Mouse (Mus musculus) gastrocnemius, postnatal 25 days (tissue): ENCODE results near the gene Prpf6. TPM values are rescaled to one million over a fixed set of nuclear protein-coding genes. Genes with fewer than 3 reads are reported as not detected.

Source experiments
- DNase-seq: peaks from one replicate; pipeline ENCODE4 v3.0.0; 2022
- total RNA-seq, 2 experiments: library from RNA; stranded (reverse); gene quantifications; 1 replicate in 1 of 2; 2 replicates in 1 of 2; pipeline ENCODE4 v1.2.3; 2021

Gene Prpf6
- total RNA-seq, 2 experiments from 2014 or later: 23.2 to 28.2 TPM

DNA sequence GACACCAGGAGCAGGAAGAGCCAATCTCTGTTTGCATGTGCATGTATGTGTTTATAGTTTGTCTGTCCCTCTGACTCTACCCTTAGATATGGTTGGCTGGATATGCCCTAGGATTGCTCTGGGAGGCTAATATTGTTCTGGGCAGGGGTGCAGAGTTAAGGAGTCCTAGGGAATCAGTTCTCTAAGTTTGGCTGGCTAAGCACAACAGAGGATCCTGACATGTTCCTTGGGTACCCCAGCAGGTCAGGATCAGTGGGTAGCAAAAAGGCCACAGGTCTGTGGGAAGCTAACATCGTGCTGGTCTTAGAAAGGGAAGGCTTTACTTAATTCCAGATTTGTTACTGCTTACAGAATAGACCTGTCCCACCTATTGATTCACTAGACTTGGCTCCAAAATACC lies 12.0 kb upstream of the Prpf6 start:
- DNase-seq: no peak

DNA sequence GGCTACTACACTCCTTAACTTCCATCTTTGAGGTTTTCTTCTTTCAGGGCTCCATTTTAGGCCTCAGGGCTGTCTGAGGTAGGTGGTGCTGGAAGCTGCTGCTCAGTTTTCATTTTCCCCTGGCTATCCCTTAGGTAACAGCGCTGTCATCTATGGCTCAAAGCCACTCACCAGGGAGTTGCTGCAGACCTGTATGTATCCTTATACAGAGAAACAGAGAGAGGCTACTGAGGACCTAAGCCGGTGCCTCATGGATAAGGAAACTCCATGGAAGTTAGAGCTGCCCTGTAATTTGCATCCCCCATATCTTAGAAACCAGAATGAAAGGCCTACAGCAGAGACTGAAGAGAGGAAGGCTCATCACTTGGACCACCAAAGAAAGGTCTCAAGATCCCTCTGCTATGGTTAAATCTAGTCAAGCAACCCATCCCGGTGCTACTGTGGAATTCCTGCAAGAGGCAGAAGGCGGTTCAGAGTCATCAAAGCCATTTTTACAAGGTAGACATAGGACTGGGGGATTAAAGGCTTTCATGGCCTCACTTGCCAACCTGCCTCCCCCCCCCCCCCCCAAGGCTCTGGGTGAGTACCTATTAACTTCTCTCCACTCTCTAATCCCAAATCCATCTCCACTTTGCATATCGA lies 11.4 kb upstream of the Prpf6 start:
- no peak for DNase-seq

DNA sequence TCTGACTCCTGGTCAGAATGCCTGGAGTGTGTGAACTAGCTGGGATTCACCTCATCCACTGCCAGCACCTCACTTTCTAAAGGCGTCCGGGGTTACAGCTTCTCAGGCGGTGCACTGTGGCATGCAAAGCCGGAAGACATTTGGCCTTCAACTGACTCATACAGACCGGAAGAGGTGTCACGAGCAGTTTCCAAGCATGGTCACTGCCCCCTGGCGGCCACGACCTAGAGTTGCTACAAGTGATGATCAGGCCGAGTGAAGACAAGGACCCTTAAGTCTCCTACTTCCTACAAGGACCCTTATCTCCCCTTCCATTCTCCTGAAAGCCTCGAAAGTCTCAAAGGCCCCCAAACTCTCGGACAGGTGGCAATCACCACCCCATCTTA lies 10.7 kb upstream of the Prpf6 start:
- DNase-seq: peak; percentile 77

DNA sequence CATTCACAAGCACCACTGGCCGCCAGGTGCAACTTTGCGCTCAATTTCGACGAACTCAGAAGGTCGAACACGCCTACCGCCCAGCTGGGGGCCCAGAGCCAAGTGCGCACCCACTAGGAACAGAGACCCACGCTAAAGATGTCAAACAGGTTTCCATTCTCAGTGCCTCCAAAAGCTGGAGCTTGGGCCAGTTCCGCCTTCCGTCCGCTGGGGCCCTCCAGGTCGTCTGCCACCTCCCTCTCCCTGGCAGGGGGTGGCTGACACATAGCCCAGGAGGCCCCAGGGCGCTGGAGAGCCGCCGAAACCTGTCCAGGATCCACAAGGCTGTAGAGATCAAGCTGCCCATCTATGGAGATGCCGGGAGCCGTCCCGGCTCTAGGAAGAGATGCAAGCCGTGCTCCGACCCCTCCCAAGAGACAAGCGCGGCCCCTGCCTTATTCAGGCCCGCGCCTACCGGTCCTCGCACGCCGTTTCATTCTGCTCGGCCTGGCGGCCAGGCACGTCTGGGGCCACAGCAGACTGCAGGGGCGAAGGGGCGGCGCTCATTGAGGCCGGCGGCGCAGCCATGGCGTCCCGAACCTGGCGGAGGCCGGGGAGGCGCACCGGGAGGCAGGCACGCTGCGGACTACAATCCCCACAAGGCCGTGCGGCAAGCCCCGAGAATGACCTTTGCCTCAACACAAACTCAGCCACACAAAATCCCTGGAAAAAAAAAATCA lies 10.1 kb upstream of the Prpf6 start:
- DNase-seq: peak; percentile 81

DNA sequence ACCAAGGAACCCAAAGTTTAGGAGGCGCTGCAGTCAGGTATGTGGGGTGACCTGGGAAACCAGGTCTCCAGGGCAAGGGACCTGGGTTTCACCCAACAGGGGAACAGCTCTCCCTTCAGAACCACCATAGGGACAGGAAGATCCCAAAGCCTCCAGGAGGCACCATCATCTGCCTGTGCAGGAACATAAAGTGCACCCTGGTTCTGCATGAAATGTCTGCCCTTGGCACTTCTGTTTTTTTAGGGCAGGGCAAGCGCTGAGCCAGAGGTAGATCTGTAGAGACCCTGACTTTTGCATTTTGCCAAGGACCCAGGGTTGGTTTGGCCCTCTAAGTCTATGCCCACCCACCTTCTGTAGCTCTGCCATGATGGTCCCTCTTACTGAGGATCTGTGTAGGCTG lies 9.3 kb upstream of the Prpf6 start:
- DNase-seq: no peak

DNA sequence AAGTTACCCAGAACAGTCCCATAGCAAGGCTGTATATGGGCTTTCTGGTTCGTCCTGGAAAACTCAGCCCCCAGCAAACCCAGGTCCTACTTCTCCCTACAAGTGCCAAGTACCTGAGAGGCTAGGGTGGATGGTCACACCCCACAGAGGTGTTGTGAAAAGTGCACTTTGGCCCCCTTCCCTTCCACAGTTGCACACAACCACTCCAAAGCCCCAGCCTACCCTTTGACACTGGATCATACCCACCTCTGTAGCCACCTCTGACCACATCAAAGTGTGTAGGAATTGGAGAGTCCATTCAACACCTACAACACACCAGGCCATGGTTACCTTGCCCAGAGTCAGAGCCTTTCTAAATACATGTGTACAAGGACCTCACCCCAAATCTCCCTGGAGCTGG lies 8.7 kb upstream of the Prpf6 start:
- no peak for DNase-seq

DNA sequence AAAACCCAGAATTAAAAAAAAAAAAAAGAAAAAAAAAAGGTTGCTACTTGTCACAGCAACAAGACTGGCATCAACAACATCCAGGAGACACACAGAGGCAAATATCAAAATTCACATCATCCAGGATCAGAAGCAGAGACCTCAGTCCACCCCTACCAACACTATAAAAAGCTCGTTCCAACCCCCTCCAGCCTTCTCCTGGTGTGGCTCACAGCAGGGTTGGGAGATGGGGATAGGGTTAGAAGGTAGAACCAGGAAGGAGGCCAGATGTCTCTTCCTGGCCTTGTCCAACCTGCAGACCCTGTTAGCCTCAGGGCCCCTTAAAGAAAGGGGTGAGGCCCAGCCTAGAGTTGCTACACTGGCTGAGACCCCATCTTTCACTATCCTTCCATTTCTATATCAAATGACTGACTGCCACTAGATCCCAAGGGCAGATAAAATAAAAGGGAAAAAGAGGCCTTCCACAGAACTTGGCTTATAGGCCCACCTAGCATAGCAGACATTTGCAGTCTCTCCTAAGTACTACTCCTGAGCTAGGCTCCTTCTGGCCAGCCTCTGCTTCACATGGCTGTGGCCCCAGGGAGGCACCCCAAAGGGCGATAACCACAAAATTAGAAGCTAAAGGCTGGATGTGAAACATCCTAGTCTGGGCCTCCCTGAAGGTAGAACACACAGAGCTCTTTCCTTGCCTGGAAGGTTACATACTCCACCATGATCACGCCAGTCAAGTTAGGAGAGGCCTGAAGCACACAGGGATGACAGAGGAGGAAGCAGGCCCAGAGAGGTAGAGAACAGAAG lies 8.0 kb upstream of the Prpf6 start:
- DNase-seq: no peak

DNA sequence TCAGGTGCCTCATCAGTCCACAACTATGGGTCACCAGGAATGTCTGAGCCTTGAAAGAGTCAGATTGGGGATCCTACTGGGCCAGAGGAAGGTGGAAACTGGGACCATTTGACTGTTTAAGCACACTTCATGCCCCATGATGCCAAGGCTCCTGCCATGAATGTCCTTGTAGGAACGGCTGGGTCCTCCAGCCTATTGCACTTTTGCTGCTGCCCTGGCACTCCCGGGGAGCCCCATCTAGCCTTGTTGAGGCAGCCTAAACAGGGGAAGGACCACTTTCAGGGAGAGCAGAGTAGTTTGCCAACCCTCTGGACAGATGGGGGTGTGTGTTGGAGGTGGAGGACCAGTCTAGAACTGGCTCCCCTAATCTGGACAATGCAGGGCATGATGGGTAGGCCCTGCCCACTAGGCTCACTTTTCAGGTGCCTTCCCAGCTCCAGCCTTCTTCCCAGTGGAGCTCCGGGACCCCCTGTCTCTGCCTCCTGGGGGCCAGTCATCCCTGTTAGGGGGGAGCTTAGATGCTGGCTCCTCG lies 7.2 kb upstream of the Prpf6 start, which contains the start of gene Uckl1:
TSS of gene Uckl1 (minus strand) at position 482 of the 532 bp plus-strand sequence.
- DNase-seq: no peak

DNA sequence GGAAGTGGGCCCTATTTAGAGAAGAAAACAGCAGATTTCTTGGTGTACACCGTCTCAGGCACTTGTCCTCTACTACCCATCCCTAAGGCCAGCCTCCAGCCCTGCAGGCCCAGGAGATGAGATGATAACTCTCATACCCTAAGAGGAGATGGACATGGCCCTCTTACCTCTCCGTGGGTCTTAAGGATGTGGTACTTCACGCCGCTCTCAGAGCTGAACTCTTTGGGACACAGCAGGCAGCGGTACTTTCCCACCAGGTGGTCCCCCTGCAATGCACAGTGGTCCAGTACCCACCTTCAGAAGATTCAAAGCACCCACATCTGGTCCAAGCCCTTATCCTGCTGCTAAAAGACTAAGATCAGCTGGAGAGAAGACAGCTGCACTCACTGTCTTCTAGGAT lies 6.2 kb upstream of the Prpf6 start:
- no peak for DNase-seq

DNA sequence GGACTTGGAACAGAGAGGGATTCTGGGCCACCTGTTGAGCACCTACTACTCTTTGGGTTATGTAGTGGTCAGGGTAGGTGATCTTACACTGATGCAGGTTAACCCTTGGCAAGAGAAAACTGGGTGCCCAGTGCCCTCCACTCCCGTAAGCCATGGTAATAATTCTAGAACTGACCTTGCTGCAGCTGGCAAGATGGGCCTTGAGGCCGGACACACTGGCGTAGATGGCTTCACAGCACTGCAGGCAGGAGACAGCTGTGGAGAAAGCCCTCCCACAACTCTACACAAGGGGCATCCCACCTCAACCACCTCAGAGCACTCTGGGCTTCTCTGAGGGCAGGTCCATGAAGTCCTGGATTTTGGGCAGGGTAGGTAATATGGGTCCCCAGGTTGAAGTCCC lies 5.5 kb upstream of the Prpf6 start:
- DNase-seq: no peak

DNA sequence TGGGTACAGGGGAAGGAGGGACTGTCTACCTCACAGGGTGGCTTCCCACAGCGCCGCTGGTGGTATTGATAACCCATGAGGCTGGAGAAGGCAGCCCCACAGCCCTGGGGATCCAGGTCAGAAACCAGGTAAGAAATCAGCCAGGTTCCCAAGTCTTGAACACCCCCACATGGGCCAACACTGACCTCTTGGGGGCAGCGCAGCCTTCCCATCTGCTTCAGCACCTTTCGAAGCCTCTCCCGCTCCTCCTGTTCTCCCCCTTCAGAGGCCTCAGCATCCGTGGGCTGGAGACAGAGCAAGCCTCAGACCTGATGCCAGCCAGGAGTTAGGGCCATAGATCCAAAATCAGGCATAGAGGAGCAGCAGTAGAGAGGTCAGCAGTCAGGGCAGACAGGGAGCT lies 3.9 kb upstream of the Prpf6 start:
- no peak for DNase-seq

DNA sequence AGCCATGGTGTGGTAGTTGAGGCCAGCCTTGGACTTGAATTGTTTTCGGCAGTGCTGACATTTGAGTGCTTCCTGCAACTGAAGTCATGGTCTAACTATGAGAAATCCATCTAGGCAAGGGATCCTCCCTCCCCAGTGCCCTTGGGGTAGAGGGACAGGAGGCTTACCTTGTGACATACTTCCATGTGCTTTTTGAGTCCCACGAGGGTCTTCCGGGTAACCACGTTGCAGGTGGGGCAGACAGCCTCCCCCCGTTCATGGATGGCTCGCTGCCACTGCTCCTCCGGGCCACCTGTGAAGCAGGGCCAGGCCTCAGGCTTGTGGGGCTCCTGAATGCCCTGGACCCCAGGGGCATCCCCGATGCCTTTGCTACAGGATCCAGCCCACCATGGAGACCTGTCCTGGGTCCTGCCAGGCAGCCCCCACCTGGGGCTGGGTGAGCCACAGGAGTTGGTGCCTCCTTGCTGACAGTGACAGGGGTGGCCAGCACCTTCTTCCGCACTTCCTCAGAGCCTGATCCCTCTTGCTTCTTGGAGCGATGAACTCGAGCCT lies 3.4 kb upstream of the Prpf6 start:
- DNase-seq: no peak

DNA sequence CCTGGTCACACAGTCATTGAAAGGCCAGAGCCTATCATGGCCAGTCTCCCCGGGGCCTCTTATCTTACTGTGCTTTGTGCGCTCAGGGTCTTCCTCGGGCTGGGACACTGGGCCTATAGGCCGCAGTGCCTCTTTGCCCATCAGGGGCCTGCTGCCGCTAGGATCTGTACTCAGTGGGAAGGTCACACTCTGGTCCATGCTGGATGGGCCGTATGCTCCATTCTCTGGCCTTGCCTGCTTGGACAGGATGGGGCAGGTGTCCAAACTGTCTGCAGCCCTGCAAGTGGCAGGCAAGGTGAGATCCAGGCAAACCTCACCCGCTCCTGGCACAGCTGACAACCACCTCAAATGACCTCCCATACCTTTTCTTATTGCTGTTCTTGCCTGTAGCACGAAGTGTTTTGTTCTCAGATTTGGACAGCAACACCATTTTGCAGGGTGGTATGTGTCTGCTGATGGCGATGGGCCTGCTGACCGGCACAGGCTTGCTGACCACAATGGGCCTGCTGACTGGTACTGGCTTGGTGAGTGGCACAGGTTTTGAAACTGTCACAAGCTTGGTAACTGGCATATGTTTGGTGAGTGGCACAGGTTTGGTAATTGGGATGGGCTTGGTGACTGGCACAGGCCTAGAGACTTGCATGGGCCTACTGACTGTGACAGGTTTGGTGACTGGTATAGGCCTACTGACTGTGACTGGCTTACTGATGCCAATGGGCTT lies 2.5 kb upstream of the Prpf6 start:
- no peak for DNase-seq

DNA sequence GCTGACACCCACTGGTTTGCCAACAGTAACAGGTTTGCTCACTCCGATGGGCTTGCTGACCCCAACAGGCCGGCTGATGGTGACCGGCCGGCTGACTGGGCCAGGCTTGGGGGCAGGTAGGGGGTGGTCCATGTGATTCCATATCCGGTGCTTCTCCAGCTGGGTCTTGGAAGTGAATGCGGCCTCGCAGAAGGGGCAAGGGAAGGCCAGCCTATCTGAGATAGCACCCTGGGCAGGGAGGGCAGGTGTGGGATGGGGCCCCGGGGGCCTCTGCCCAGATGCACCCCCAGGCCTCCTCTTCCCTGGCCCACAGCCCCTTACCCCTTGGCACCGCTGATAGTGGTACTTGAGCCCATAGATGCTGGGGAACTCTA lies 1.9 kb upstream of the Prpf6 start:
- DNase-seq: no peak

DNA sequence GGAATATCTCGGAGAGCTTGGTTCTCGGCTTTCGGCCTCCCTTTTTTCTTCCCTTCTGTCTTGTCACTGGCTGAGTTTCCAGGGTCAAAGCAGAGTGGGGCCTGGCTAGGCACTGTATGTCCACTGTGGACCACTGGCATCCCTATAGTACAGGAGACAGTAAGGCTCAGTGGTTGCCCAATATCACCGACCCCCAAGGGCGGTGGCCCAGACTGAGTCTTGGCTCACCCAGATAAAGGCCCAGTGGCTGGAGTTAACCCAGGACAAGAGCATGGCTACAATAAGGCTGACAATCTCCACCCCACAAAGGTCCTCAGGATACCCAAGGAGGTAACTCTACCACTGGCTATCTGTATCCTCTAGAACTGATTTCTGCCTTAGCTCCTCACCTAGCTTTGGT lies 1.2 kb upstream of the Prpf6 start:
- no peak for DNase-seq

DNA sequence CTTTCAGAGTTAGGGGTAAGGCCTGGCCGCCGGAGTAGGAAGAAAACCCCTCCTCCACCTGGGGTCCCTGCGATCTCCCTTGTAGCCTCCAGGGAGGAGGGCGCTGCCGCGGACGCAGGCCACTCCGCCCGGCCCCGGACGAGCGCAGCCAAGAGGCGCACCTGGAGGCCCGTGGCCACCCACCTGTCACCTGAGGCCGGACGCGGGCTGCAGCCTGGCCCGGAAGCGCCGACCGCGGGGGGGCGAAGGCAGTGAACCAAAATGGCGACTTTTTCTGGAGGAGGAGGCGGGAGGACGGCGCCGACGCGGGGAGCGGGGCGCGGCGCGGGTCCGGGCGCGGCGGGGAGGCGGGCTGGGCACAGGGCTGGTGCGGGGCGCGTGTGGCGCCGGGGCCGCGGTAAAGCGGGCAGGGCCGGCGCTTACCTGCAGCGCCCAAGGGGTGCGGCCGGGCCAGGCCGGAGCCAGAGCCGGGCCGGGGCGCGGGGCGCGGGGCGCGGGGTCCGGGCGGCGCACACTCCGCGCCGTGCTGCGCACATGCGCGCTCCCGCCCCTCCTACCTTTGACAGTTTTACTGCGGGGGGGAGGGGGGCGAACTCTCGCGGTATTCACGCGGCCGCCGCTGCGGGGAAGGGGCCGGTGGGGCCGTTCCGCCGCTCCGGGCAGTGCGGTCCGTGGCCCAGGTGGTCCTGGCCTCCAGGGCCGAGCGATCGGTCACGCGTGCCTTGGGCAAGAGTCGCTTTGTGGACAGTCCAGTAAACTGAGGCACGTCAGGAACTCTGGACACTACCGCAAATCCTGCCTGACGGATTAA lies 768 bp downstream of the Prpf6 start, which contains the start of gene Zfp512b:
TSS of gene Zfp512b (minus strand) at position 573 of the 811 bp plus-strand sequence.
- peak; percentile 75 for DNase-seq

DNA sequence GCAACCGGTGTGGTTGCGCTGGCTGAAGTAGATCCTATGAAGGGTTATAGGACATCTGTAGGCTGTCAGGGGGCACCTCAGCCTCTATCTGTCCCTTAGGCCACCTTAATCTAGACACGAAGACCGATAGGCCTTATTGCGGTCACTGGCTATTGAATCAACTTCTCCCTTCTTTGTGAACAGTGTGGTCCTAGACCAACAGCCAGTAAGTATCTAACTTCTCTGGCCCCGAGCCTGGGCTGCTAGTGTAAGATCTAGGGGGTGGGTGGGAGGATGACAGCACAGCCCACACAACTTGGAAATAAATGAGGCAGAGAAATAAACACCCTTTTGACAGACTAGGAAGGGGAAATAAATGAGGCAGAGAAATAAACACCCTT lies 1.4 kb downstream of the Prpf6 start:
- no peak for DNase-seq

DNA sequence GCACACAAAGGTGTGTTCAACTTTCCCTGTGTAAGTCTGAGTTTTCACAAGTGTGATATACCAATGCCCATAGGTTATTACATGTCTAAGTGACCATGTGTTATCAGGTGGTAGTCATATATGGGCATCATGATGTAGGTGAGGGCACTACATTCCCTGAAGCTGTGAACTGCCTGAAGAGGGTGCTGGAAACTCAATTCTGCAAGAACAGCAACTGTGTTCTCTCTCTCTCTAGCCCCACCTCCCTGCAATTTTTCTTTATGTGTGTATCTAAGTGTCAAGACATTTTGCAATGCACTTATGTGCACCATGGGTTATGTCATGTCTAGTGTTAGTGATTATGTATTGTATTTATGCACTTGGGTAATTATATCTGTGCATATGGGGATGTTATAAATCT lies 2.3 kb downstream of the Prpf6 start:
- DNase-seq: no peak

DNA sequence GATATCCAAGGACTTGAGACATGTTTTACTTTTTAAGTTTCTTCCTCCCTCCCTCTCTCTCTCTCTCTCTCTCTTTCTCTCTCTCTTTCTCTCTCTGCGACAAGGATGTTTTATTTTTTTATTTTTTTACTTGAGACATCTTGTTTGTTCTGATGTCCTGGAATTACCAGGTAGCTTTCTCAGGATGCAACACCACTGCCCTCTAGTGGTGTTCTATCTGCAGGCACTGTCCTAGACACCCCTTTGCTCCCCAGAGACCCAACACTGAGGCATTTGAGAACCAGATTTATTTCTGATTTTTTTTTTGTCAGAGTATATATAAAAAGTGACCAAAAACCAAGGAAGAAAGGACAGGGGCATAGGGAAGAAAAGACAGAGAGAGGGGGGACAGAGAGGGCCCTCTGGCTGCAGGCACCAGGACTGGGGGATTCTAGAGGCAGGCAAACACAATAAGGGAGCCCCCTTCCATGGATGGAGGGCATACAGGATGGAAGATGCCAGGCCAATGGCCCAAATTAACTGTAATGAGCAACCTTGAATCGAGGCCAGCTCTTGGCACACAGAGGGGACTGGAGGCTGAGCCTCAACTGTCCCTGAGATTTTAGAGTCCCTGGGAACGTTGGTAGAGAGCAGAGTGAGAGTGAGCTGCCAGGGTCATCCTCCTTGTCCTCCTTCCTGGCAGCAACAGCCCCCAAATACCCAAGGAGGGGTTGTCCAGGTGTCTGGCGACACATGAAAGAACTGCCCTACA lies 3.5 kb downstream of the Prpf6 start:
- DNase-seq: no peak

DNA sequence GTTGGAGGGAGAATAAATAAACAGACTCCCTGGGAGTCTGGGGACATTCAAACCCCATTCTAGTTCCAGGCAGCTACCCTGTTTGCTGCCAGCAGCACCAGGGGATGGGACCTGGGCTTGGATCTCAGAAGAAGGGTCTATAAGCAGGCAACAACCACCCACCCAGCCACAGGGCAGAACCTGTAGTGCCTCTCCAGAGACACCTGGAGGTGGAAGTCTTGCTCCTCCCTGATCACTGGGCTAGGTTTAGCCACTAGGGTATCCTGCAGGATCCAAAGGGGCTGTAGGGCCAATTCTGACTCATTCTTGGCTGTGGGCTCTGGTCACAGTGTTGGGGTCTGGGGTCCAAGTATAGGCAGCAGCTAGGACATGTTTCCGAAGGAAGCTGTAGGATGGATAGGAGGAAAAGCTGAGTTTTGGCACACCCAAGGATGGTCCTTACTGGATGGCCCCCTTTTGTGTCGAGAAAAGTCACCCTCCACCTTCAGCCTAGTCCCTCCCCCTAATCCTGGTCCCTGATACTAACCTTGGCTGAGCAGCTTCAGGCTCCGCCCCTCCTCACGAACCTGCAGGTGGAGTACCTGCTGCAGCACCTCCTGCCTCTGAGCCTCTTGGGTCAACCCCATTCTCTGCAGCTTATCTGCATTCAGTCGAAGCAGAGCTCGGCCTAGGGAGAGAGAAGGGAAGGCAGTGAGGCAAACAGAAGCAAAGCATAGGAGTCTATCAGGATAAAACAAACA lies 4.7 kb downstream of the Prpf6 start:
- no peak for DNase-seq
